Mouse (Mus musculus): ENCODE measurements around the gene Phykpl. TPM values are rescaled to one million over a fixed set of nuclear protein-coding genes. Genes with fewer than 3 reads are reported as not detected.

Gene Phykpl
- total and polyA plus RNA-seq, 2 experiments from 2014 or later: 13.9 to 35.2 TPM

GRCm38 (mm10) chr11:51543487-51544050, 41.0 kb upstream of the Phykpl start:
- H3K4me1 ChIP-seq (ENCODE audit: control insufficient read depth, insufficient read depth): no peaks in the 10 kb centered on the region
- ATAC-seq (ENCODE audit: insufficient read depth, low read depth) (no peak), DNase-seq (ENCODE audit: low spot score) (no peak)
- no peaks in the 10 kb centered on the region for H3K27me3 ChIP-seq (ENCODE audit: control insufficient read depth, insufficient read depth, low read length)
- no peak overlapping the region for H3K9ac ChIP-seq (replicated peaks; ENCODE audit: low read depth, low read length)
- no peak overlapping the region for H3K27ac ChIP-seq (ENCODE audit: low read depth)
- H3K4me3 ChIP-seq (ENCODE audit: low read depth, low read length): no peak overlapping the region
- no peak for TF ChIP-seq CTCF (IDR thresholded peaks at IDR 0.05; ENCODE audit: low read depth)
- TF ChIP-seq EP300 (IDR thresholded peaks at IDR 0.05; ENCODE audit: low read depth): no peak
- no peaks in the 10 kb centered on the region for H3K9me3 ChIP-seq (replicated peaks; ENCODE audit: control insufficient read depth, low read length)
- 60% methylated on average over 7 of the region's 7 CpGs for WGBS
- H3K36me3 ChIP-seq (replicated peaks; ENCODE audit: control insufficient read depth, insufficient read depth, low read length): no peaks in the 10 kb centered on the region
- H3K4me2 ChIP-seq (ENCODE audit: low read depth, low read length): no peak overlapping the region

GRCm38 (mm10) chr11:51544413-51544812, 40.1 kb upstream of the Phykpl start:
- H3K9me3 ChIP-seq (replicated peaks; ENCODE audit: control insufficient read depth, low read length): no peaks in the 10 kb centered on the region
- no peaks in the 10 kb centered on the region for H3K36me3 ChIP-seq (replicated peaks; ENCODE audit: control insufficient read depth, insufficient read depth, low read length)
- no peak overlapping the region for H3K4me2 ChIP-seq (ENCODE audit: low read depth, low read length)
- TF ChIP-seq EP300 (IDR thresholded peaks at IDR 0.05; ENCODE audit: low read depth) (no peak), CTCF (IDR thresholded peaks at IDR 0.05; ENCODE audit: low read depth) (no peak)
- no peaks in the 10 kb centered on the region for H3K4me1 ChIP-seq (ENCODE audit: control insufficient read depth, insufficient read depth)
- no peak overlapping the region for H3K4me3 ChIP-seq (ENCODE audit: low read depth, low read length)
- 32% methylated on average over 2 of the region's 2 CpGs for WGBS
- no peak for ATAC-seq (ENCODE audit: insufficient read depth, low read depth)
- no peak overlapping the region for H3K27ac ChIP-seq (ENCODE audit: low read depth)
- DNase-seq (ENCODE audit: low spot score): no peak
- no peak overlapping the region for H3K9ac ChIP-seq (replicated peaks; ENCODE audit: low read depth, low read length)
- H3K27me3 ChIP-seq (ENCODE audit: control insufficient read depth, insufficient read depth, low read length): no peaks in the 10 kb centered on the region

- no peak overlapping the region for H3K4me3 ChIP-seq (ENCODE audit: low read depth, low read length)
- H3K27me3 ChIP-seq (ENCODE audit: control insufficient read depth, insufficient read depth, low read length): no peaks in the 10 kb centered on the region
- H3K36me3 ChIP-seq (replicated peaks; ENCODE audit: control insufficient read depth, insufficient read depth, low read length): no peaks in the 10 kb centered on the region
- no peak for DNase-seq (ENCODE audit: low spot score)
- no peak overlapping the region for H3K27ac ChIP-seq (ENCODE audit: low read depth)
- H3K4me1 ChIP-seq (ENCODE audit: control insufficient read depth, insufficient read depth): no peaks in the 10 kb centered on the region
- ATAC-seq (ENCODE audit: insufficient read depth, low read depth): no peak
- no peaks in the 10 kb centered on the region for H3K9me3 ChIP-seq (replicated peaks; ENCODE audit: control insufficient read depth, low read length)
- no peak overlapping the region for H3K4me2 ChIP-seq (ENCODE audit: low read depth, low read length)
- H3K9ac ChIP-seq (replicated peaks; ENCODE audit: low read depth, low read length): no peak overlapping the region
- 52% methylated on average over 4 of the region's 4 CpGs for WGBS
- no peak for TF ChIP-seq EP300 (IDR thresholded peaks at IDR 0.05; ENCODE audit: low read depth)
Observed at GRCm38 (mm10) chr11:51545811-51546210, 38.7 kb upstream of the Phykpl start.

GRCm38 (mm10) chr11:51551253-51551652, 33.3 kb upstream of the Phykpl start:
- H3K4me1 ChIP-seq (ENCODE audit: control insufficient read depth, insufficient read depth): no peaks in the 10 kb centered on the region
- no peak for ATAC-seq (ENCODE audit: insufficient read depth, low read depth)
- TF ChIP-seq EP300 (IDR thresholded peaks at IDR 0.05; ENCODE audit: low read depth): no peak
- no peak for TF ChIP-seq CTCF (IDR thresholded peaks at IDR 0.05; ENCODE audit: low read depth)
- no peaks in the 10 kb centered on the region for H3K27me3 ChIP-seq (ENCODE audit: control insufficient read depth, insufficient read depth, low read length)
- no peaks in the 10 kb centered on the region for H3K36me3 ChIP-seq (replicated peaks; ENCODE audit: control insufficient read depth, insufficient read depth, low read length)
- no peak overlapping the region for H3K27ac ChIP-seq (ENCODE audit: low read depth)
- no peak for DNase-seq (ENCODE audit: low spot score)
- 33% methylated on average over 5 of the region's 5 CpGs for WGBS
- H3K4me2 ChIP-seq (ENCODE audit: low read depth, low read length): no peak overlapping the region
- H3K9ac ChIP-seq (replicated peaks; ENCODE audit: low read depth, low read length): no peak overlapping the region
- no peaks in the 10 kb centered on the region for H3K9me3 ChIP-seq (replicated peaks; ENCODE audit: control insufficient read depth, low read length)
- no peak overlapping the region for H3K4me3 ChIP-seq (ENCODE audit: low read depth, low read length)

GRCm38 (mm10) chr11:51552091-51552490, 32.5 kb upstream of the Phykpl start:
- Histone ChIP-seq H3K27ac (ENCODE audit: low read depth) (no peak overlapping the region), H3K4me1 (ENCODE audit: control insufficient read depth, insufficient read depth) (no peaks in the 10 kb centered on the region), H3K36me3 (replicated peaks; ENCODE audit: control insufficient read depth, insufficient read depth, low read length) (no peaks in the 10 kb centered on the region), H3K4me2 (ENCODE audit: low read depth, low read length) (no peak overlapping the region), H3K9ac (replicated peaks; ENCODE audit: low read depth, low read length) (no peak overlapping the region), H3K9me3 (replicated peaks; ENCODE audit: control insufficient read depth, low read length) (no peaks in the 10 kb centered on the region), H3K27me3 (ENCODE audit: control insufficient read depth, insufficient read depth, low read length) (no peaks in the 10 kb centered on the region), H3K4me3 (ENCODE audit: low read depth, low read length) (no peak overlapping the region)
- ATAC-seq (ENCODE audit: insufficient read depth, low read depth) (no peak), DNase-seq (ENCODE audit: low spot score) (no peak)
- TF ChIP-seq CTCF (IDR thresholded peaks at IDR 0.05; ENCODE audit: low read depth) (no peak), EP300 (IDR thresholded peaks at IDR 0.05; ENCODE audit: low read depth) (no peak)
- WGBS: 48% methylated on average over 3 of the region's 3 CpGs

- ATAC-seq (ENCODE audit: insufficient read depth, low read depth) (no peak), DNase-seq (ENCODE audit: low spot score) (no peak)
- no peak overlapping the region for H3K9ac ChIP-seq (replicated peaks; ENCODE audit: low read depth, low read length)
- H3K4me1 ChIP-seq (ENCODE audit: control insufficient read depth, insufficient read depth): no peaks in the 10 kb centered on the region
- no peak for TF ChIP-seq EP300 (IDR thresholded peaks at IDR 0.05; ENCODE audit: low read depth)
- H3K4me3 ChIP-seq (ENCODE audit: low read depth, low read length): no peak overlapping the region
- H3K27me3 ChIP-seq (ENCODE audit: control insufficient read depth, insufficient read depth, low read length): no peaks in the 10 kb centered on the region
- WGBS: 72% methylated on average over 9 of the region's 10 CpGs
- no peak overlapping the region for H3K4me2 ChIP-seq (ENCODE audit: low read depth, low read length)
- H3K36me3 ChIP-seq (replicated peaks; ENCODE audit: control insufficient read depth, insufficient read depth, low read length): no peaks in the 10 kb centered on the region
- no peak overlapping the region for H3K27ac ChIP-seq (ENCODE audit: low read depth)
- H3K9me3 ChIP-seq (replicated peaks; ENCODE audit: control insufficient read depth, low read length): no peaks in the 10 kb centered on the region
Observed at GRCm38 (mm10) chr11:51554590-51554989, 30.0 kb upstream of the Phykpl start.

Measured in heart, postnatal 0 days (tissue).